Mouse (Mus musculus) Patski (cell line): ENCODE data around the gene Zfp324. TPM values are rescaled to one million over a fixed set of nuclear protein-coding genes. Genes with fewer than 3 reads are reported as not detected.

ENCODE experiments used
- ATAC-seq: fragments of 100-300 bp; one replicate; pipeline ENCODE4 v1.8.0; 2021
- CTCF ChIA-PET: fragments of 350-600 bp; sonication (Branson Sonifier 250); formaldehyde crosslinking; loops from one replicate; lab custom pipeline; 2022; ENCODE audit warnings: inconsistent platforms; lab: Charles Lee
- POLR2A ChIA-PET: fragments of 350-600 bp; sonication (Branson Sonifier 250); formaldehyde crosslinking; loops from one replicate; lab custom pipeline; 2022; ENCODE audit warnings: antibody characterized with exemption, inconsistent platforms; lab: Charles Lee
- DNase-seq: peaks from one replicate; pipeline ENCODE4 v3.0.0-alpha.2; 2011; ENCODE audit warnings: low read depth, low spot score
- H3K27me3 ChIP-seq: fragments of 371-371 bp; one replicate; pipeline ENCODE4 v1.5.1; 2021
- CTCF ChIP-seq: fragments of 100-300 bp; IDR thresholded peaks from one replicate; pipeline ENCODE4 v1.5.1; 2021
- in situ Hi-C: fragments of 300-500 bp; cut with MboI; formaldehyde crosslinking; loops from 3 replicates; pipeline ENCODE4 v1.11.1; 2018; ENCODE audit warnings: low pct_unique_long_range_greater_than_20kb, mixed read lengths
- polyA plus RNA-seq: library from polyadenylated mRNA; unstranded; gene quantifications from one replicate; pipeline ENCODE4 v1.2.3, GENCODE M21; 2021

Gene Zfp324
- polyA plus RNA-seq, 1 experiment from 2014 or later = 7.9 TPM

DNA sequence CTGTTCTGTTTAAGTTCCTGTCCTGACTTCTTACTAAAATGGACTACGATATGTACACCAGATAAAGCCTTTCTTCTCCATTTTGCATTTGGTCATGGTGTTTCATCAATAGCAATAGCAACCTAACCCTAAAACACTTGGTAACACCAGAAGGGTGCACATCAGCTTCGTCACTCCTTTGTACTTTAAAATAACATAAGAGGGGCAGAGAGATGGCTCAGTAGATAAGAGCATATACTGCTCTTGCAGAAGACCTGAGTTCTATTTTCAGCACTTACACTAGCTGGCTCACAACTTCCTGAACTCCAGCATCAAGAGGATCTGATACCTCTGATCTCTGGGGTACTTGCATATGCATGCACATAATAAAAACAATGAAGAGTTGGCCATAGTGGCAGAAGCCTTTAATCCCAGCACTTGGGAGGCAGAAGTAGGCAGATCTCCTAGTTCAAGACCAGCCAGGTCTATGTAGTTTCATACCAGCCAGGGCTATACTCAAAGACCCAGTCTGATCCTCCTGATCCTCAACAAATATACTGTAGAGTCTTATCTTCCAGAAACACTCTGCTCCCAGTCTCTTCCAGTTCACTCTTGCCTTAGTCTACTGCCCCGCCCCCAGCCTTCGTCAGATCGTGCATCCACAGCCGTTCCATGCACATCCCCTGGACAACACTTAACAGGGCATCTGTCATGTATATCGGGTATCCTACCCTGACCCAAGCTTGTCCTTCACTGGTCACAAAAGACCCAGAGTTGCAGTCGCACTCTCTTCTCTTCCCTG is 22.0 kb downstream of the Zfp324 start:
- in situ Hi-C loops = no loop called here
- DNase-seq (no peak), ATAC-seq (no peak)
- TF ChIP-seq CTCF = no peak
- ChIA-PET POLR2A (no interaction called here), CTCF (interaction anchor here (0.9 kb wide), 1 partner anchor 10 kb away, joined by 4 read pairs; the partner anchor contains the start of gene Slc27a5)
- no peaks in the 10 kb centered on the region for H3K27me3 ChIP-seq

DNA sequence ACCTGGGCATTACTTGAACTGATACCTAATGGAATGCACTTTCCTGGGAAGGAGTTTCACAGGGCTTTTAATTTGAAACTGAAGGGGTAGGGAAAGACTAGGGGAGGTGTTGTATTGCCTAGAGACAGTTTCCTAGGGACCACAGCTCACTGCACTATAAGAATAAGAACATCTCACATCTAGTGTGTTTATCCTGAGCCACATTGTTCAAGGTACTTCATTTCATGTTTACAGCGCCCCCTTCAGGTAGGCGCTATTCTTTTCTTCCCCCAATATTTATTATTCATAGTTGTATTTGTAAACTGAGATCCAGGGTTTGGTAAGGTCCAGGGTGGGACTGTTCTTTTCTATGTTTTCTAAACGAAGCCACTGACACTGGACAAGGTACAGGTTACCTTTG is 26.6 kb downstream of the Zfp324 start:
- ATAC-seq = no peak
- H3K27me3 ChIP-seq = no peaks in the 10 kb centered on the region
- DNase-seq = no peak
- ChIA-PET POLR2A (no interaction called here), CTCF (interaction anchor here (1.2 to 1.8 kb wide), 3 partner anchors 13 to 80 kb away, joined by 3 to 6 read pairs (median 3); no protein-coding TSS in a partner anchor)
- in situ Hi-C loops = no loop called here
- TF ChIP-seq CTCF = peak; percentile 48

DNA sequence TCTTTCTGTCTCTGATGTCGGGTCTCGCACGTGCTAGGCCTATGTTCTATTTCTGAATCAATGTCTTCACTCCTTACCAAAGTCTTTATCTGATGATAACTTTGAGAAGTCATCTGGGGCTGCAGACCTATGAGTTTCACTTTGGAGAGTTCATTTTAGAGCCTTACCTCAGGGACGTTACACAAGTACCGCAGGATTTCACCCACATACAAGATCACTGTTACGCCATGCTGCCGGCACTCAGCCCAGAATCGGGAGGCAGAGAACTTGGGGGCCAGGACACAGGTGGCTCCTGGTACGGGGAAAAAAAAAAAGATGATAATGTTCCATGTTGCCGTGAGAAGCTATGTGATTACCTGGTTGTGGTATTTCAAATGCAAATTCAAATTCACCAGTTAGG is 27.5 kb downstream of the Zfp324 start:
- DNase-seq = no peak
- ATAC-seq = no peak
- in situ Hi-C loops = no loop called here
- no peaks in the 10 kb centered on the region for H3K27me3 ChIP-seq
- TF ChIP-seq CTCF = no peak
- CTCF ChIA-PET = interaction anchor here (1.0 to 1.8 kb wide), 4 partner anchors 11 to 41 kb away, joined by 3 to 6 read pairs (median 3); partner anchors contain the start of gene Zfp446
- POLR2A ChIA-PET = no interaction called here

DNA sequence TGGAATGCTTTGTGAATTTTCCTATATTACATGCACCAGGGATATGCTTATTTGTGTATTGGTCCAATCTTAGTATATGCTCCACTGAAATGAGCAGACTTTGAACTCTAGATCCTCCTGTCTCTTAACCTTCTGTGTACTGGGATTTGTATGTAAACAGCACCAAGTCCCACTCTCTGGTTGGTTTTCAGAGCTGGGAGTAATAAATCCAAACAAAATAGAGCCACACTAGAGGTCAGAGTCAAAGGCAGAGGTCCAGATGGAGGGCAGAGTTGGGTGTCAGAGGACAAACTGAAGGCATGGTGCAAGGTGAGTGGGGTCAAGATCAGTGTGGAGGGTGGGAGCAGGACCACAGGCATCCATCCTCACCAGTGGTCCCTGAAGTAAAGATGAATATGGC is 30.2 kb downstream of the Zfp324 start:
- no peaks in the 10 kb centered on the region for H3K27me3 ChIP-seq
- in situ Hi-C loops = no loop called here
- DNase-seq = no peak
- ChIA-PET POLR2A (no interaction called here), CTCF (no interaction called here)
- ATAC-seq = no peak
- no peak for TF ChIP-seq CTCF

DNA sequence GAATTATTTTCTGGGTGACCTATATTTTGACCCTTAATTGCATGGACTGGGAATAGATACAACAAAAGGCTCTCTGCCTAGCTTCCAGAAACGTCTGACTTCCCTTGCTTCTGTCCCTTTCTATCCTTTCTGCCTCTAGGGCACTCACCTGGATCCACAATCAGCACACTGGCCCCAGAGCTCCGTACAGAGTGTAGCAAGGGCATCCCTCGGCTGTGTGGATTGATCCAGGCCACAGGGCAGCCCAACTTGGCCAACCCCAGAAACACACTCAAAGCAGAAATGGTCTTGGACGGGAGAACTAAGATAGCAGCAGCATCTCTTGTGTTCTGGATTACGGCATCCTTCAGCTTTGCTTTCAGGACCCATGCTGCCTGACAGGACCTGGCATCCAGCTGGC is 31.6 kb downstream of the Zfp324 start:
- no peak for TF ChIP-seq CTCF
- in situ Hi-C loops = no loop called here
- H3K27me3 ChIP-seq = no peaks in the 10 kb centered on the region
- POLR2A ChIA-PET = no interaction called here
- no peak for DNase-seq
- no peak for ATAC-seq
- CTCF ChIA-PET = interaction anchor here (1.4 to 1.7 kb wide), 2 partner anchors 9 to 11 kb away, joined by 4 read pairs; no protein-coding TSS in a partner anchor

DNA sequence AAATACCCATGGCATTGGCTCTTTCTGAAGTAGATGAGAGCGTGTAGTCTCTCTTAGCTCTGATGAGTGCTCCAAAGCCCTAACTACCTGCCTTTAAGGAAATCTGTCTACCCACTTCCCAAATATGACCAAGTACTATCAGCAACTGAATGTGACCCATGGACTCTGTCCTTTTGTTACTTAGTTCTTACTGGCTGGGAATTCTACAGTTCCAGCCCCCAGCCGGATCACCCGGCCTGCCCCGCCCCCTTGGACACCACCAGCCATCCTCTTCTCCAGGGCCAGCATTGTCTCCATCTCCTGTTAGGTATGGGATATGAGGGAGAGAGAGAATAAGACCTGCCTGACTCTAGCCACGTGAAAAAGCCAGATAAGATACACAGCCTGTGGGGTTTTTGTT is 32.4 kb downstream of the Zfp324 start, which contains the start of gene Slc27a5:
TSS of gene Slc27a5 (minus strand) at position 140 of the 400 bp plus-strand sequence.
- POLR2A ChIA-PET = no interaction called here
- DNase-seq = no peak
- H3K27me3 ChIP-seq = no peaks in the 10 kb centered on the region
- CTCF ChIA-PET = interaction anchor here (1.4 to 1.7 kb wide), 2 partner anchors 10 kb away, joined by 4 read pairs; no protein-coding TSS in a partner anchor
- no peak for TF ChIP-seq CTCF
- no peak for ATAC-seq
- in situ Hi-C loops = no loop called here

DNA sequence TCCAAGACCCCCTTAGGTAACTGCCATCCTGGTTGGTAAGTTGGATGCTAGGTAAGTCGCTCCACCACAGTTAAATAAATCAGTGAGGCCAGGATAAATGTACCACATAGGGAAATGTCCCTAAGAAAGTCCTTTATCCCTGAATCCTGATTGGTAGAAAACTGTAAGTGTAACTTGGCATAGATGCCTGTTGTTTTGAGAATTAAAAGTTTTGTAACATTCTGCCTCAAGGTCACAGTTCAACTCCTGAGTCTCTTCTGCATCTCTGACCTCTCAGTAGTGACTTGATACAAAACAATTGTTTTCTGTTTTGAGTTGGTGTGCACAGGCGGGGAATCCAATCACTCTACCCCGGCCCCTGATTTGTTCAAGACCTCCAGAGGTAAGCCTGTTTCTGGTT is 33.2 kb downstream of the Zfp324 start, which contains the start of gene Trim28:
TSS of gene Trim28 (plus strand) at position 264 of the 400 bp plus-strand sequence.
- in situ Hi-C loops = no loop called here
- ChIA-PET POLR2A (no interaction called here), CTCF (no interaction called here)

DNA sequence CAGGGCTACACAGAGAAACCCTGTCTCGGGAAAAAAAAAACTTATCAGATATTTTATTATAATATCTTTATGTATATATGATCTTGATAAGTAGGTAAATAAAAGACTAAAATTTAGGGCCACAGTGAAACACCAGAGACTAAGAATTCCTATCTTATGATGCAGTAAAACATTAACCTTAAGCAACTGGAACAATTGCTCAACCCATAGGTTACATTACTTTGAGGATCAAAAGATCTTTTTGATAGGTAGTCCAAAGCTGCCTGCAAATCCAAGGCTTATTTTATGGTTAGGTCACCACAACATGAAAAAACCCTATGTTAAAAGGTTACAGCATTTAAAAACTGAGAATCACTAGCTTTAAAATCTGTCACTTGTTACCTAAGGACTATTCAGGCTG is 35.9 kb downstream of the Zfp324 start:
- ChIA-PET POLR2A (no interaction called here), CTCF (interaction anchor here (1.0 to 1.5 kb wide), 2 partner anchors 47 to 93 kb away, joined by 4 to 5 read pairs; no protein-coding TSS in a partner anchor)
- ATAC-seq = no peak
- no peaks in the 10 kb centered on the region for H3K27me3 ChIP-seq
- DNase-seq = no peak
- in situ Hi-C loops = no loop called here
- no peak for TF ChIP-seq CTCF

More for the DNA sequence above, 33.2 kb downstream of the Zfp324 start, which contains the start of gene Trim28:
- DNase-seq = no peak
- TF ChIP-seq CTCF = no peak
- no peak for ATAC-seq
- no peaks in the 10 kb centered on the region for H3K27me3 ChIP-seq

DNA sequence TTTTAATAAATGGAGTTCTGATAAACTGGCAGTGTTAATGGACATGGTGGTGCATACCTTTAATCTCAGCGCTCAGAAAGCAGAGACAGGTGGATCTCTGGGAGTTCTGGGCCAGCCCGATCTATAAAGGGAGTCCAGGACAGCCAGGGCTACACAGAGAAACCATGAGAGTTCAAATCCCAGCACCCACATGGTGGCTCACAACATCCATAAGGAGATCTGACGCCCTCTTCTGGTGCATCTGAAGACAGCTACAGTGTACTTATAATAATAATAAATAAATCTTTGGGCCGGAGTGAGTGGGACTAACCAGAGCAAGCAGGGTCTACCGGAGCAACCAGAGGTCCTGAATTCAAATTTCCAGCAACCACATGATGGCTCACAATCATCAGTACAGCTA is 37.7 kb downstream of the Zfp324 start:
- no peak for DNase-seq
- no peaks in the 10 kb centered on the region for H3K27me3 ChIP-seq
- no peak for ATAC-seq
- ChIA-PET CTCF (no interaction called here), POLR2A (no interaction called here)
- no peak for TF ChIP-seq CTCF
- in situ Hi-C loops = no loop called here

DNA sequence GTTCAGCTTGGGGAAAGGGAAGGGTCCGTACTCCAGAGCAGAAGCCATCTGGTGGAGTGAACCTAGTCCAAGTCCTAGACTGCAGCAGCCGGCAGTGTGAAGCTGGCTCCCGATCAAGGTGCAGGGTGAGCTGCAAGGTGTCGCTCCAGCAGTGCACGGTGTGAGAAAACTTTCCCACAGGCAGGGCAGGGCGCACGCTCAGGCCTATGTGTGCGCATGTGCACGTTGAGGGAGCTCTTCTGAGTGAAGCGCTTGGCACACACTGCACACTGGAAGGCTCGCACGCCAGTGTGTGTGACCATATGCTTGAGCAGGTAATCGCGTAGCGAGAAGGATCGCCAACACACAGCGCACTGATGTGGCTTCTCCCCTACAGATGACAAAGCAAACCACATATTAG is 40.4 kb downstream of the Zfp324 start:
- H3K27me3 ChIP-seq = no peaks in the 10 kb centered on the region
- ATAC-seq (no peak), DNase-seq (no peak)
- ChIA-PET POLR2A (interaction anchor here (0.6 kb wide), 1 partner anchor 1362 kb away, joined by 4 read pairs; no protein-coding TSS in a partner anchor), CTCF (no interaction called here)
- in situ Hi-C loops = no loop called here
- no peak for TF ChIP-seq CTCF

DNA sequence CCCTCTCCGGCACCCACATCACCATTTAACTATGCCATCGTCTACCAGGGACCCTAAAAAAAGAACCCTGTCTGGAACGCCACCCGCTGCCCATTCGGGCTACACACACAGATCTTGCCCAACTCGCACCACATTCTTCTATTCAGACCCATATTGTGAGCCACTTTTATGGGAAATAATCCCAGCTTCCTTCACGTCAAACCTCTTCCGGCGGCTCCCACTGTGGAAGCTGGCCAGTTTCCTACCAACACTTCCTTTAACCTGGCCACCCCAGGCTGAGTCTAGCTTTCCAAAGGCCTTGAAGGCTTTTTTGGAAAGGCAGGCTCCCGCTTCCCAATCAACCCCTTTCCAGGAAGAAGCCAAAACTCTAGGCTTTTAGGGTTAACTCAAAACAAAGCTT is 40.9 kb downstream of the Zfp324 start:
- DNase-seq (no peak), ATAC-seq (no peak)
- POLR2A ChIA-PET = interaction anchor here (0.6 kb wide), 1 partner anchor 1363 kb away, joined by 4 read pairs; no protein-coding TSS in a partner anchor
- in situ Hi-C loops = no loop called here
- H3K27me3 ChIP-seq = no peaks in the 10 kb centered on the region
- no peak for TF ChIP-seq CTCF
- CTCF ChIA-PET = no interaction called here
